13 mouse cellular contexts compared by ENCODE assay signal in genomic region chr14:105377035-105377621, GRCm38 (mm10).
DNase-seq lines count a peak whose midpoint lies in the region; ATAC-seq and TF ChIP-seq lines count a peak whose summit lies in the region.
"Had no signal": no experiment of that assay in that cellular context is flagged by ENCODE, and none has a peak within 500 bp of the region (broad histone marks: within the 10 kb centered on the region; RNA-seq: fewer than 3 reads in every experiment).

No protein-coding gene starts in this region.

- no peak overlapping the region for H3K4me3 ChIP-seq in heart, embryonic 10.5 days
- no peak overlapping the region for H3K4me3 ChIP-seq in kidney, embryonic 16.5 days (ENCODE audit: low read length)
- H3K4me3 ChIP-seq in embryonic facial prominence, embryonic 14.5 days (ENCODE audit: low read depth, low read length), result no peak overlapping the region
- H3K4me3 ChIP-seq in myocyte, result no peak overlapping the region
- H3K4me3 ChIP-seq in midbrain, embryonic 11.5 days (ENCODE audit: low read depth, low read length), result no peak overlapping the region
- H3K4me3 ChIP-seq: forebrain, embryonic 10.5 days; midbrain, embryonic 12.5 days had no signal

- peaks cover 42% of the 10 kb centered on the region for H3K4me1 ChIP-seq in heart, embryonic 10.5 days
- peaks cover 13% of the 10 kb centered on the region for H3K4me1 ChIP-seq in kidney, embryonic 16.5 days (ENCODE audit: insufficient read depth, low read length)
- H3K4me1 ChIP-seq in embryonic facial prominence, embryonic 14.5 days (ENCODE audit: control insufficient read depth, insufficient read depth, low read length), result peaks cover 20% of the 10 kb centered on the region
- H3K4me1 ChIP-seq in midbrain, embryonic 11.5 days (ENCODE audit: control insufficient read depth, insufficient read depth, low read length), result no peaks in the 10 kb centered on the region
- H3K4me1 ChIP-seq: midbrain, embryonic 12.5 days had no signal

- H3K36me3 ChIP-seq in heart, embryonic 10.5 days, result no peaks in the 10 kb centered on the region
- H3K36me3 ChIP-seq in kidney, embryonic 16.5 days (ENCODE audit: insufficient read depth, low read length), result no peaks in the 10 kb centered on the region
- H3K36me3 ChIP-seq in embryonic facial prominence, embryonic 14.5 days (ENCODE audit: control insufficient read depth, insufficient read depth, low read length), result no peaks in the 10 kb centered on the region
- no peaks in the 10 kb centered on the region for H3K36me3 ChIP-seq in myocyte (ENCODE audit: control insufficient read depth, insufficient read depth)
- H3K36me3 ChIP-seq in midbrain, embryonic 11.5 days (ENCODE audit: control insufficient read depth, insufficient read depth, low read length), result no peaks in the 10 kb centered on the region
- H3K36me3 ChIP-seq: forebrain, embryonic 10.5 days; midbrain, embryonic 12.5 days had no signal

- H3K9me3 ChIP-seq in heart, embryonic 10.5 days, result no peaks in the 10 kb centered on the region
- no peaks in the 10 kb centered on the region for H3K9me3 ChIP-seq in kidney, embryonic 16.5 days (ENCODE audit: low read length)
- no peaks in the 10 kb centered on the region for H3K9me3 ChIP-seq in embryonic facial prominence, embryonic 14.5 days (ENCODE audit: control insufficient read depth, low read length)
- H3K9me3 ChIP-seq in midbrain, embryonic 11.5 days (ENCODE audit: control insufficient read depth, low read length), result no peaks in the 10 kb centered on the region
- H3K9me3 ChIP-seq: forebrain, embryonic 10.5 days; midbrain, embryonic 12.5 days had no signal

- H3K9ac ChIP-seq in kidney, embryonic 16.5 days (replicated peaks; ENCODE audit: low read length), result no peak overlapping the region
- H3K9ac ChIP-seq in embryonic facial prominence, embryonic 14.5 days (ENCODE audit: low read depth, low read length), result no peak overlapping the region
- H3K9ac ChIP-seq in midbrain, embryonic 11.5 days (ENCODE audit: low read length), result no peak overlapping the region
- H3K9ac ChIP-seq: midbrain, embryonic 12.5 days had no signal

- 50% methylated on average over 4 of the region's 4 CpGs for WGBS in heart, embryonic 10.5 days
- WGBS in kidney, embryonic 16.5 days, result 47% methylated on average over 4 of the region's 4 CpGs
- WGBS in embryonic facial prominence, embryonic 14.5 days, result 35% methylated on average over 4 of the region's 4 CpGs
- 77% methylated on average over 4 of the region's 4 CpGs for WGBS in midbrain, embryonic 11.5 days

- H3ac ChIP-seq in myocyte (ENCODE audit: control insufficient read depth, insufficient read length), result no peak overlapping the region

- peak overlapping the region; percentile 78 for H3K27ac ChIP-seq in heart, embryonic 10.5 days
- H3K27ac ChIP-seq in kidney, embryonic 16.5 days (ENCODE audit: low read length), result peak overlapping the region; percentile 36; the same call in 1 of the 2 replicates
- peak overlapping the region; percentile 74 for H3K27ac ChIP-seq in embryonic facial prominence, embryonic 14.5 days (replicated peaks; ENCODE audit: low read depth, low read length)
- H3K27ac ChIP-seq in midbrain, embryonic 11.5 days (ENCODE audit: low read depth, low read length), result no peak overlapping the region
- H3K27ac ChIP-seq: forebrain, embryonic 10.5 days; midbrain, embryonic 12.5 days had no signal

- TF ChIP-seq POLR2A in myocyte (IDR thresholded peaks at IDR 0.05; ENCODE audit: insufficient read length, low read depth), result no peak

- H3K27me3 ChIP-seq in heart, embryonic 10.5 days (ENCODE audit: insufficient read depth, poor library complexity, severe bottlenecking), result no peaks in the 10 kb centered on the region
- no peaks in the 10 kb centered on the region for H3K27me3 ChIP-seq in kidney, embryonic 16.5 days (ENCODE audit: insufficient read depth, low read length)
- H3K27me3 ChIP-seq in embryonic facial prominence, embryonic 14.5 days (replicated peaks; ENCODE audit: control insufficient read depth, insufficient read depth, low read length), result no peaks in the 10 kb centered on the region
- H3K27me3 ChIP-seq in myocyte (ENCODE audit: control insufficient read depth, insufficient read depth, insufficient read length), result no peaks in the 10 kb centered on the region
- H3K27me3 ChIP-seq in midbrain, embryonic 11.5 days (ENCODE audit: control insufficient read depth, insufficient read depth, low read length), result no peaks in the 10 kb centered on the region
- H3K27me3 ChIP-seq: midbrain, embryonic 12.5 days had no signal

- no peaks in the 10 kb centered on the region for H3K79me2 ChIP-seq in myocyte (ENCODE audit: control insufficient read depth, insufficient read depth)

- DNase-seq in heart, embryonic 10.5 days (ENCODE audit: low spot score), result peak; percentile 63
- no peak for DNase-seq in heart, adult 11 months
- DNase-seq in kidney, adult 8-10 months, result no peak
- peak; percentile 77 for DNase-seq in embryonic facial prominence, embryonic 14.5 days (ENCODE audit: low spot score)
- DNase-seq in midbrain, embryonic 11.5 days (ENCODE audit: low spot score, missing footprints), result no peak
- no peak for DNase-seq in frontal cortex, postnatal 10 days (ENCODE audit: low spot score in 2 of 2)
- DNase-seq: adrenal gland, adult 8-10 months; cerebellum, postnatal 14 days; kidney, adult 2 months had no signal

- H3K4me2 ChIP-seq in kidney, embryonic 16.5 days (replicated peaks; ENCODE audit: low read depth, low read length), result no peak overlapping the region
- no peak overlapping the region for H3K4me2 ChIP-seq in embryonic facial prominence, embryonic 14.5 days (ENCODE audit: low read depth, low read length)
- H3K4me2 ChIP-seq in myocyte (ENCODE audit: low read depth), result peak overlapping the region; percentile 79
- no peak overlapping the region for H3K4me2 ChIP-seq in midbrain, embryonic 11.5 days
- H3K4me2 ChIP-seq: midbrain, embryonic 12.5 days had no signal

- 0 out of 2 replicates have a peak, but pooled peaks have one; percentile 19 for ATAC-seq in kidney, embryonic 16.5 days (ENCODE audit: low FRiP score, low TSS enrichment)
- ATAC-seq in embryonic facial prominence, embryonic 14.5 days (ENCODE audit: low read depth), result peak; percentile 76
- no peak for ATAC-seq in midbrain, embryonic 11.5 days (ENCODE audit: low FRiP score)

TF ChIP-seq in myocyte, 11 proteins besides CTCF, POLR2A, EP300 and RAD21:
- TF ChIP-seq MYOD1 (IDR thresholded peaks at IDR 0.05; ENCODE audit: control insufficient read depth in 1 of 3, insufficient read length in 2 of 3, low read depth in 2 of 3) (peak in 1 of 3 experiments; percentile 2), CEBPB (IDR thresholded peaks at IDR 0.05; ENCODE audit: insufficient read depth, poor library complexity, severe bottlenecking) (no peak)
TF ChIP-seq in myocyte: peak in this region for 1.

Comparison
In these comparisons a context has a peak if more than half of its experiments do, and no peak if none do; other contexts are left out.
1. DNase-seq: peak in heart, embryonic 10.5 days (single experiment) and embryonic facial prominence, embryonic 14.5 days (single experiment); none in heart, adult 11 months (single experiment), kidney, adult 8-10 months (0 of 2), midbrain, embryonic 11.5 days (single experiment) and frontal cortex, postnatal 10 days (0 of 2).